Mouse (Mus musculus) gonadal fat pad, adult 2 months (tissue): ENCODE results near the gene Rasip1. TPM values are rescaled to one million over a fixed set of nuclear protein-coding genes. Genes with fewer than 3 reads are reported as not detected.

ENCODE experiments used
- DNase-seq: peaks from one replicate; pipeline ENCODE4 v3.0.0-alpha.2; 2012; ENCODE audit warnings: low read depth
- polyA plus RNA-seq: library from polyadenylated mRNA; depleted of rRNA; stranded (reverse); fragments of >200 nt; gene quantifications from 2 replicates; pipeline ENCODE4 v1.2.3, GENCODE M21; 2012; rRNA removed

Gene Rasip1
- polyA plus RNA-seq, 1 experiment: 25.9 TPM

DNA sequence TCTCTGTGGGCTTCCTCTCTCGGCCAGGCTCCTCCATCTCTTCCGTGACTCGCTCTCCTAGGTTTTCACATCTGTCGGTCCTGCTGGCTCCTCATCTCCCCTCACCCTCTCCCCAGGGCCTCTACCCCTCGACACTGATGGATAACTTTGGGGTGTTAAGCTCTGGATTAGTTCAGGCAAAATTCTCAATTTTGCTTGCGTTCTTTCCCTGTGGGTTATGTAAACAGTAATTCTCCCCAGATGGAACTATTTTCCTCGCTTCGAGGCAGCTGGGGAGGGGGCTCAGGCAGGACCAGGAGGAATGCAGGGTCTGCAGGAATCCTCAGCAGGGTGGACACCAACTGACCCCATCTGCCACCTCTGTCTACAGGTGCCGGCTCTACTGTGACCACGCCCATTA is 58.5 kb downstream of the Rasip1 start:
- no peak for DNase-seq

DNA sequence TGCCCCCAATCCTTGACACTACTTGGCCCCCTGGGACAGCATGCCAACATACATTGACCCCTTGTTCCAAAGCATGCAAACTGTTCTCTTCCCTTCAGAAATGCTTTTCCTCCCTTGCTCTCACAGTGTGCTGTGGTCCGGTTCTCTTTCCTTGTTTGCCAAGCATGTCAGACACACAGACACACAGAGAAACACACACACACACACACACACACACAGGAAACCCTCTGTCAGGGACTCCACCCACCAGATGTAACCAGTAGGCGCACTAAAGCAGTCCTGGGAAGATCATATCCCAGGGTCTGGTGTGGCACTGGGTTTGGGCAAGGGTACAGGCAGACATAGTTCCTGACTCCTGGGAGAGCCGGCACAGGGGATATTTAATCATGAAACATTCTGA is 59.6 kb downstream of the Rasip1 start:
- DNase-seq: no peak

Other genes with a start within 250 kb of the Rasip1 start
- gene Snrnp70, start 231.7 kb upstream of the Rasip1 start, polyA plus RNA-seq: 216 and 217 TPM in 2 replicates
- gene Kcna7, start 221.8 kb upstream of the Rasip1 start, polyA plus RNA-seq: 0.27 and 0.28 TPM in 2 replicates
- gene Ntf5, start 213.8 kb upstream of the Rasip1 start, polyA plus RNA-seq: 1.8 and 2.6 TPM in 2 replicates
- gene Lhb, start 206.7 kb upstream of the Rasip1 start, polyA plus RNA-seq: 0.80 and 2.1 TPM in 2 replicates
- gene Gys1, start 192.6 kb upstream of the Rasip1 start, polyA plus RNA-seq: 75.3 and 76.4 TPM in 2 replicates
- 46.0 and 47.8 TPM in 2 replicates for gene Ruvbl2, start 189.4 kb upstream of the Rasip1 start, polyA plus RNA-seq
- gene Ftl1, start 167.6 kb upstream of the Rasip1 start, polyA plus RNA-seq: 2,754 and 3,247 TPM in 2 replicates
- 92.8 and 104 TPM in 2 replicates for gene Bax, start 160.6 kb upstream of the Rasip1 start, polyA plus RNA-seq
- 2.5 and 2.6 TPM in 2 replicates for gene Tulp2, start 145.6 kb upstream of the Rasip1 start, polyA plus RNA-seq
- 1.2 and 6.9 TPM in 2 replicates for gene Gm45808, start 140.7 kb upstream of the Rasip1 start, polyA plus RNA-seq
- 15.6 and 16.4 TPM in 2 replicates for gene Dhdh, start 138.7 kb upstream of the Rasip1 start, polyA plus RNA-seq
- 540 and 702 TPM in 2 replicates for gene Nucb1, start 117.1 kb upstream of the Rasip1 start, polyA plus RNA-seq
- 19.6 and 24.0 TPM in 2 replicates for gene Ppp1r15a, start 101.2 kb upstream of the Rasip1 start, polyA plus RNA-seq
- 13.5 and 13.9 TPM in 2 replicates for gene Plekha4, start 101.2 kb upstream of the Rasip1 start, polyA plus RNA-seq
- 2.6 and 6.3 TPM in 2 replicates for gene Hsd17b14, start 72.6 kb upstream of the Rasip1 start, polyA plus RNA-seq
- 111 and 127 TPM in 2 replicates for gene Bcat2, start 57.3 kb upstream of the Rasip1 start, polyA plus RNA-seq
- gene Fgf21, start 12.0 kb upstream of the Rasip1 start, polyA plus RNA-seq: 2.0 TPM in 2 replicates
- gene Fut1, start 10.2 kb upstream of the Rasip1 start, polyA plus RNA-seq: 24.1 and 36.6 TPM in 2 replicates
- gene Izumo1, start 5.7 kb upstream of the Rasip1 start, polyA plus RNA-seq: 0.58 and 0.75 TPM in 2 replicates
- 6.1 and 7.7 TPM in 2 replicates for gene Mamstr, start 12.5 kb downstream of the Rasip1 start, polyA plus RNA-seq
- gene Fut2, start 38.9 kb downstream of the Rasip1 start, polyA plus RNA-seq: 1.1 and 2.9 TPM in 2 replicates
- gene Ntn5, start 56.5 kb downstream of the Rasip1 start, polyA plus RNA-seq: 0.85 and 2.7 TPM in 2 replicates
- 1.7 and 2.8 TPM in 2 replicates for gene Sec1, start 66.9 kb downstream of the Rasip1 start, polyA plus RNA-seq
- gene Car11, start 72.4 kb downstream of the Rasip1 start, polyA plus RNA-seq: 9.1 and 11.8 TPM in 2 replicates
- gene Dbp, start 77.6 kb downstream of the Rasip1 start, polyA plus RNA-seq: 31.0 and 50.0 TPM in 2 replicates
- 1,223 and 1,429 TPM in 2 replicates for gene Rpl18, start 88.0 kb downstream of the Rasip1 start, polyA plus RNA-seq
- gene Sphk2, start 90.5 kb downstream of the Rasip1 start, polyA plus RNA-seq: 50.0 and 52.1 TPM in 2 replicates
- 2.6 and 2.7 TPM in 2 replicates for gene Fam83e, start 93.7 kb downstream of the Rasip1 start, polyA plus RNA-seq
- gene Spaca4, start 98.3 kb downstream of the Rasip1 start, polyA plus RNA-seq: 0.93 and 1.3 TPM in 2 replicates
- 2.7 and 3.6 TPM in 2 replicates for gene Lmtk3, start 156.2 kb downstream of the Rasip1 start, polyA plus RNA-seq
- gene Sult2b1, start 157.2 kb downstream of the Rasip1 start, polyA plus RNA-seq: 22.6 and 37.0 TPM in 2 replicates
- gene Cyth2, start 187.1 kb downstream of the Rasip1 start, polyA plus RNA-seq: 51.1 and 56.9 TPM in 2 replicates
- gene Kcnj14, start 197.3 kb downstream of the Rasip1 start, polyA plus RNA-seq: 1.4 and 15.1 TPM in 2 replicates
- 11.4 and 13.8 TPM in 2 replicates for gene Grwd1, start 203.5 kb downstream of the Rasip1 start, polyA plus RNA-seq
- gene Kdelr1, start 245.3 kb downstream of the Rasip1 start, polyA plus RNA-seq: 336 and 353 TPM in 2 replicates